Mouse (Mus musculus): ENCODE results near the gene Nol3. TPM values are rescaled to one million over a fixed set of nuclear protein-coding genes. Genes with fewer than 3 reads are reported as not detected.

Nol3 gene
- polyA plus RNA-seq, 1 experiment from 2014 or later, result 1.9 TPM

GRCm38 (mm10) chr8:105297511-105298192 lies 21.7 kb downstream of the Nol3 start, which contains the start of gene E2f4:
TSS of gene E2f4 (plus strand) at chr8:105297663.
- peak; percentile 87 for ATAC-seq (ENCODE audit: insufficient number of reproducible peaks, insufficient read depth, low FRiP score, low read depth)
- under 1% methylated on average over 58 of the region's 58 CpGs for WGBS
- Histone ChIP-seq H3K36me3 (ENCODE audit: control insufficient read depth, insufficient read depth, low read length) (peaks cover 28% of the 10 kb centered on the region), H3K4me2 (replicated peaks; ENCODE audit: low read depth, low read length) (peak within 1 kb of the TSS; percentile 94), H3K27me3 (ENCODE audit: control insufficient read depth, insufficient read depth, low read length) (no peaks in the 10 kb centered on the region), H3K4me1 (ENCODE audit: control insufficient read depth, insufficient read depth, low read length) (peaks cover 16% of the 10 kb centered on the region), H3K9me3 (ENCODE audit: control insufficient read depth, low read depth, low read length) (no peaks in the 10 kb centered on the region), H3K9ac (replicated peaks; ENCODE audit: low read depth, low read length) (peak within 1 kb of the TSS; percentile 72), H3K4me3 (ENCODE audit: low read depth, low read length) (peak within 1 kb of the TSS; percentile 69), H3K27ac (ENCODE audit: low read length) (peak within 1 kb of the TSS; percentile 59; the same call in 1 of the 2 replicates)

- WGBS, result 55% methylated on average over 18 of the region's 18 CpGs
- no peaks in the 10 kb centered on the region for H3K27me3 ChIP-seq (ENCODE audit: control insufficient read depth, insufficient read depth, low read length)
- H3K4me3 ChIP-seq (ENCODE audit: low read depth, low read length), result peak overlapping the region; percentile 69
- H3K4me2 ChIP-seq (replicated peaks; ENCODE audit: low read depth, low read length), result peak overlapping the region; percentile 94
- peak overlapping the region; percentile 72 for H3K9ac ChIP-seq (replicated peaks; ENCODE audit: low read depth, low read length)
- no peak for ATAC-seq (ENCODE audit: insufficient number of reproducible peaks, insufficient read depth, low FRiP score, low read depth)
- no peaks in the 10 kb centered on the region for H3K9me3 ChIP-seq (ENCODE audit: control insufficient read depth, low read depth, low read length)
- peaks cover 16% of the 10 kb centered on the region for H3K4me1 ChIP-seq (ENCODE audit: control insufficient read depth, insufficient read depth, low read length)
- H3K27ac ChIP-seq (ENCODE audit: low read length), result no peak overlapping the region; the same call in 1 of the 2 replicates
- H3K36me3 ChIP-seq (ENCODE audit: control insufficient read depth, insufficient read depth, low read length), result peaks cover 37% of the 10 kb centered on the region
Measured at GRCm38 (mm10) chr8:105298351-105299252, 22.7 kb downstream of the Nol3 start.

- Histone ChIP-seq H3K4me1 (ENCODE audit: control insufficient read depth, insufficient read depth, low read length) (peaks cover 28% of the 10 kb centered on the region), H3K27ac (ENCODE audit: low read length) (no peak overlapping the region), H3K4me3 (ENCODE audit: low read depth, low read length) (no peak overlapping the region), H3K36me3 (ENCODE audit: control insufficient read depth, insufficient read depth, low read length) (peaks cover 46% of the 10 kb centered on the region), H3K4me2 (replicated peaks; ENCODE audit: low read depth, low read length) (no peak overlapping the region), H3K9me3 (ENCODE audit: control insufficient read depth, low read depth, low read length) (no peaks in the 10 kb centered on the region), H3K27me3 (ENCODE audit: control insufficient read depth, insufficient read depth, low read length) (no peaks in the 10 kb centered on the region), H3K9ac (replicated peaks; ENCODE audit: low read depth, low read length) (no peak overlapping the region)
- peak; percentile 54; the same call in 1 of the 2 replicates for ATAC-seq (ENCODE audit: insufficient number of reproducible peaks, insufficient read depth, low FRiP score, low read depth)
- 88% methylated on average over 8 of the region's 8 CpGs for WGBS
Measured at GRCm38 (mm10) chr8:105299962-105300361, 24.0 kb downstream of the Nol3 start.

- Histone ChIP-seq H3K4me3 (ENCODE audit: low read depth, low read length) (no peak overlapping the region), H3K9me3 (ENCODE audit: control insufficient read depth, low read depth, low read length) (no peaks in the 10 kb centered on the region), H3K4me2 (replicated peaks; ENCODE audit: low read depth, low read length) (no peak overlapping the region), H3K36me3 (ENCODE audit: control insufficient read depth, insufficient read depth, low read length) (peaks cover 60% of the 10 kb centered on the region), H3K27ac (ENCODE audit: low read length) (no peak overlapping the region), H3K4me1 (ENCODE audit: control insufficient read depth, insufficient read depth, low read length) (peaks cover 33% of the 10 kb centered on the region), H3K9ac (replicated peaks; ENCODE audit: low read depth, low read length) (no peak overlapping the region), H3K27me3 (ENCODE audit: control insufficient read depth, insufficient read depth, low read length) (no peaks in the 10 kb centered on the region)
- ATAC-seq (ENCODE audit: insufficient number of reproducible peaks, insufficient read depth, low FRiP score, low read depth), result no peak
- 79% methylated on average over 8 of the region's 8 CpGs for WGBS
Measured at GRCm38 (mm10) chr8:105303396-105303795, 27.5 kb downstream of the Nol3 start.

- no peak for ATAC-seq (ENCODE audit: insufficient number of reproducible peaks, insufficient read depth, low FRiP score, low read depth)
- peaks cover 64% of the 10 kb centered on the region for H3K36me3 ChIP-seq (ENCODE audit: control insufficient read depth, insufficient read depth, low read length)
Measured at GRCm38 (mm10) chr8:105303874-105304273, 27.9 kb downstream of the Nol3 start.

GRCm38 (mm10) chr8:105304325-105305210 lies 28.6 kb downstream of the Nol3 start:
- WGBS, result 54% methylated on average over 9 of the region's 9 CpGs
- Histone ChIP-seq H3K4me3 (ENCODE audit: low read depth, low read length) (no peak overlapping the region), H3K9me3 (ENCODE audit: control insufficient read depth, low read depth, low read length) (no peaks in the 10 kb centered on the region), H3K27ac (ENCODE audit: low read length) (peak overlapping the region; percentile 61; the same call in 1 of the 2 replicates), H3K9ac (replicated peaks; ENCODE audit: low read depth, low read length) (no peak overlapping the region), H3K27me3 (ENCODE audit: control insufficient read depth, insufficient read depth, low read length) (no peaks in the 10 kb centered on the region), H3K4me2 (replicated peaks; ENCODE audit: low read depth, low read length) (0 out of 2 replicates have a peak overlapping the region, but pooled peaks have one; percentile 71), H3K4me1 (ENCODE audit: control insufficient read depth, insufficient read depth, low read length) (peaks cover 26% of the 10 kb centered on the region), H3K36me3 (ENCODE audit: control insufficient read depth, insufficient read depth, low read length) (peaks cover 66% of the 10 kb centered on the region)
- ATAC-seq (ENCODE audit: insufficient number of reproducible peaks, insufficient read depth, low FRiP score, low read depth), result no peak

More at GRCm38 (mm10) chr8:105303874-105304273, 27.9 kb downstream of the Nol3 start:
- Histone ChIP-seq H3K27ac (ENCODE audit: low read length) (no peak overlapping the region), H3K9ac (replicated peaks; ENCODE audit: low read depth, low read length) (no peak overlapping the region), H3K27me3 (ENCODE audit: control insufficient read depth, insufficient read depth, low read length) (no peaks in the 10 kb centered on the region), H3K4me2 (replicated peaks; ENCODE audit: low read depth, low read length) (no peak overlapping the region), H3K4me1 (ENCODE audit: control insufficient read depth, insufficient read depth, low read length) (peaks cover 28% of the 10 kb centered on the region), H3K4me3 (ENCODE audit: low read depth, low read length) (no peak overlapping the region), H3K9me3 (ENCODE audit: control insufficient read depth, low read depth, low read length) (no peaks in the 10 kb centered on the region)
- WGBS, result 82% methylated on average over 9 of the region's 9 CpGs

- Histone ChIP-seq H3K27ac (ENCODE audit: low read length) (peak within 1 kb of the TSS; percentile 85), H3K27me3 (ENCODE audit: control insufficient read depth, insufficient read depth, low read length) (no peaks in the 10 kb centered on the region), H3K9me3 (ENCODE audit: control insufficient read depth, low read depth, low read length) (no peaks in the 10 kb centered on the region), H3K9ac (replicated peaks; ENCODE audit: low read depth, low read length) (peak within 1 kb of the TSS; percentile 36; the same call in 1 of the 2 replicates), H3K36me3 (ENCODE audit: control insufficient read depth, insufficient read depth, low read length) (peaks cover 59% of the 10 kb centered on the region), H3K4me1 (ENCODE audit: control insufficient read depth, insufficient read depth, low read length) (peaks cover 26% of the 10 kb centered on the region), H3K4me2 (replicated peaks; ENCODE audit: low read depth, low read length) (peak within 1 kb of the TSS; percentile 71), H3K4me3 (ENCODE audit: low read depth, low read length) (peak within 1 kb of the TSS; percentile 36)
- peak; percentile 92 for ATAC-seq (ENCODE audit: insufficient number of reproducible peaks, insufficient read depth, low FRiP score, low read depth)
- WGBS, result 4% methylated on average over 29 of the region's 30 CpGs
Measured at GRCm38 (mm10) chr8:105305211-105306145, 29.5 kb downstream of the Nol3 start, which contains the start of gene Elmo3. TSS of gene Elmo3 (plus strand) at chr8:105305601.

All from stomach, embryonic 14.5 days (tissue).